Mouse (Mus musculus) MEL (cell line): ENCODE data around the gene Ttyh2. TPM values are rescaled to one million over a fixed set of nuclear protein-coding genes. Genes with fewer than 3 reads are reported as not detected.

ENCODE experiments used
- DNase-seq: peaks from one replicate; pipeline ENCODE4 v3.0.0; 2011; ENCODE audit warnings: low read depth, low spot score
- H3K27ac ChIP-seq: 2 replicates; pipeline ENCODE4 v1.5.1; 2012; ENCODE audit warnings: low read depth, mild to moderate bottlenecking, control low read depth, low read length, moderate library complexity; ENCODE audit not compliant: control insufficient read depth
- H3K27me3 ChIP-seq, 2 experiments: fragments of 150-350 bp in 1 of 2; sonication (generic) in 1 of 2; 2 replicates each; pipeline ENCODE4 v1.6.1; 2012; ENCODE audit warnings: low read length in 2 of 2, mild to moderate bottlenecking in 2 of 2, improper control_type of control experiment in 1 of 2, moderate library complexity in 1 of 2; ENCODE audit not compliant: insufficient read depth in 2 of 2, control insufficient read depth in 1 of 2
- H3K36me3 ChIP-seq, 2 experiments: 2 replicates each; pipeline ENCODE4 v1.6.1; 2012 to 2014; ENCODE audit warnings: low read length in 2 of 2, improper control_type of control experiment in 1 of 2, inconsistent platforms in 1 of 2, mild to moderate bottlenecking in 1 of 2; ENCODE audit not compliant: insufficient read depth in 2 of 2, control insufficient read depth in 1 of 2
- H3K4me1 ChIP-seq, 2 experiments: fragments of 150-350 bp in 1 of 2; sonication (generic) in 1 of 2; 2 replicates each; pipeline ENCODE4 v1.6.1; 2012; ENCODE audit warnings: low read length in 2 of 2, improper control_type of control experiment in 1 of 2, mild to moderate bottlenecking in 1 of 2; ENCODE audit not compliant: insufficient read depth in 2 of 2, control insufficient read depth in 1 of 2
- H3K4me3 ChIP-seq, 2 experiments: fragments of 150-350 bp in 1 of 2; sonication (generic) in 1 of 2; 2 replicates each; pipeline ENCODE4 v1.5.1; 2012; ENCODE audit warnings: low read depth in 2 of 2, low read length in 2 of 2, mild to moderate bottlenecking in 2 of 2, moderate library complexity in 2 of 2, control low read depth in 1 of 2, improper control_type of control experiment in 1 of 2; ENCODE audit not compliant: control insufficient read depth in 1 of 2, insufficient read depth in 1 of 2
- H3K79me2 ChIP-seq: 2 replicates; pipeline ENCODE4 v1.6.1; 2012; ENCODE audit warnings: mild to moderate bottlenecking, low read length, moderate library complexity; ENCODE audit not compliant: control insufficient read depth, poor library complexity, insufficient read depth
- H3K9ac ChIP-seq: 2 replicates; pipeline ENCODE4 v1.6.1; 2012; ENCODE audit warnings: low read depth, mild to moderate bottlenecking, control low read depth, low read length, moderate library complexity; ENCODE audit not compliant: control insufficient read depth, poor library complexity, severe bottlenecking
- H3K9me3 ChIP-seq: fragments of 150-350 bp; sonication (generic); replicated peaks from 2 replicates; pipeline ENCODE4 v1.6.1; 2012; ENCODE audit warnings: mild to moderate bottlenecking, low read length, improper control_type of control experiment, moderate library complexity; ENCODE audit not compliant: insufficient read depth
- CHD2 ChIP-seq: IDR thresholded peaks from 2 replicates; pipeline ENCODE4 v1.6.1; 2011; ENCODE audit warnings: low read length, improper control_type of control experiment
- CTCF ChIP-seq, 3 experiments: IDR thresholded peaks in 2 of 3; conservative IDR thresholded peaks in 1 of 3; 2 replicates each; pipeline ENCODE4 v1.5.1; 2011 to 2012; ENCODE audit warnings: low read length in 3 of 3, low read depth in 2 of 3, mild to moderate bottlenecking in 2 of 3, improper control_type of control experiment in 1 of 3, inconsistent platforms in 1 of 3, mixed read lengths in 1 of 3, moderate library complexity in 1 of 3; ENCODE audit not compliant: control insufficient read depth in 1 of 3, insufficient read depth in 1 of 3, poor library complexity in 1 of 3, severe bottlenecking in 1 of 3
- GABPA ChIP-seq: IDR thresholded peaks from 2 replicates; pipeline ENCODE4 v1.6.1; 2012; ENCODE audit warnings: low read depth, mild to moderate bottlenecking, inconsistent platforms, low read length, improper control_type of control experiment, moderate library complexity
- JUND ChIP-seq: IDR thresholded peaks from 2 replicates; pipeline ENCODE4 v1.6.1; 2011; ENCODE audit warnings: low read depth, mild to moderate bottlenecking, improper control_type of control experiment, low read length
- MAZ ChIP-seq: IDR thresholded peaks from 2 replicates; pipeline ENCODE4 v1.6.1; 2012; ENCODE audit warnings: low read depth, mild to moderate bottlenecking, inconsistent platforms, low read length, improper control_type of control experiment
- MEF2A ChIP-seq: IDR thresholded peaks from 2 replicates; pipeline ENCODE4 v1.6.1; 2014; ENCODE audit warnings: low read depth, mild to moderate bottlenecking, inconsistent platforms, low read length, improper control_type of control experiment; ENCODE audit not compliant: poor library complexity, insufficient replicate concordance, severe bottlenecking; ENCODE audit errors: extremely low read depth
- MYB ChIP-seq: IDR thresholded peaks from 2 replicates; pipeline ENCODE4 v1.6.1; 2011; ENCODE audit warnings: mild to moderate bottlenecking, low read depth, low read length, improper control_type of control experiment
- NRF1 ChIP-seq: IDR thresholded peaks from 2 replicates; pipeline ENCODE4 v1.6.1; 2014; ENCODE audit warnings: low read depth, mild to moderate bottlenecking, inconsistent platforms, low read length, improper control_type of control experiment, moderate library complexity; ENCODE audit not compliant: poor library complexity, insufficient read depth, severe bottlenecking
- RCOR1 ChIP-seq: IDR thresholded peaks from 2 replicates; pipeline ENCODE4 v1.6.1; 2012; ENCODE audit warnings: low read depth, mild to moderate bottlenecking, inconsistent platforms, low read length, improper control_type of control experiment
- SMC3 ChIP-seq: IDR thresholded peaks from 2 replicates; pipeline ENCODE4 v1.6.1; 2011; ENCODE audit warnings: low read depth, low read length, improper control_type of control experiment
- TAL1 ChIP-seq: IDR thresholded peaks from 2 replicates; pipeline ENCODE4 v1.6.1; 2012; ENCODE audit warnings: mild to moderate bottlenecking, inconsistent platforms, low read length, moderate library complexity, mixed read lengths
- UBTF ChIP-seq: IDR thresholded peaks from 2 replicates; pipeline ENCODE4 v1.6.1; 2012; ENCODE audit warnings: low read depth, mild to moderate bottlenecking, inconsistent platforms, low read length, improper control_type of control experiment, moderate library complexity, borderline replicate concordance; ENCODE audit not compliant: insufficient read depth
- USF1 ChIP-seq: IDR thresholded peaks from 2 replicates; pipeline ENCODE4 v1.6.1; 2014; ENCODE audit warnings: low read depth, mild to moderate bottlenecking, inconsistent platforms, low read length, improper control_type of control experiment, moderate library complexity
- ZC3H11A ChIP-seq: IDR thresholded peaks from 2 replicates; pipeline ENCODE4 v1.6.1; 2012; ENCODE audit warnings: low read depth, mild to moderate bottlenecking, inconsistent platforms, low read length, improper control_type of control experiment
- ZKSCAN1 ChIP-seq: IDR thresholded peaks from 2 replicates; pipeline ENCODE4 v1.6.1; 2012; ENCODE audit warnings: low read depth, mild to moderate bottlenecking, inconsistent platforms, low read length, improper control_type of control experiment, moderate library complexity
- polyA plus RNA-seq, 2 experiments: library from polyadenylated mRNA; stranded (reverse) in 1 of 2; unstranded in 1 of 2; fragments of >175 nt in 1 of 2; fragments of >200 nt in 1 of 2; gene quantifications; 2 replicates each; pipeline versions ENCODE4 v1.2.1 to v1.2.4; 2012; ENCODE audit warnings: low replicate concordance in 2 of 2, low read depth in 1 of 2; ENCODE audit not compliant: insufficient read length in 2 of 2, insufficient read depth in 1 of 2, missing spikeins in 1 of 2
- total RNA-seq: library from RNA; depleted of rRNA; stranded (reverse); fragments of 300-350 nt; gene quantifications from 2 replicates; pipeline ENCODE4 v1.2.3, GENCODE M21; 2012

Ttyh2 gene
- total and polyA plus RNA-seq, 3 experiments: 7.2 to 9.7 TPM; not detected in 1

- no peak for TF ChIP-seq GABPA
- TF ChIP-seq, all 39 proteins: peak for 0
Measured at GRCm38 (mm10) chr11:114639681-114640103, 35.5 kb upstream of the Ttyh2 start (continued).

GRCm38 (mm10) chr11:114640658-114641057 lies 34.6 kb upstream of the Ttyh2 start:
- H3K36me3 ChIP-seq: no peaks in the 10 kb centered on the region
- no peak for DNase-seq
- no peaks in the 10 kb centered on the region for H3K27me3 ChIP-seq
- TF ChIP-seq MAZ: no peak
- TF ChIP-seq USF1: no peak
- no peak for TF ChIP-seq TAL1
- TF ChIP-seq JUND: no peak
- TF ChIP-seq NRF1: no peak
- H3K4me3 ChIP-seq: no peak overlapping the region
- no peaks in the 10 kb centered on the region for H3K4me1 ChIP-seq
- H3K9ac ChIP-seq: no peak overlapping the region
- H3K27ac ChIP-seq: no peak overlapping the region
- no peaks in the 10 kb centered on the region for H3K79me2 ChIP-seq
- H3K9me3 ChIP-seq: no peaks in the 10 kb centered on the region

GRCm38 (mm10) chr11:114641136-114641535 lies 34.1 kb upstream of the Ttyh2 start:
- H3K36me3 ChIP-seq: no peaks in the 10 kb centered on the region
- TF ChIP-seq MAZ: no peak
- no peak for TF ChIP-seq ZKSCAN1
- no peak for TF ChIP-seq ZC3H11A
- no peak for TF ChIP-seq MEF2A
- no peak for TF ChIP-seq SMC3
- no peak for TF ChIP-seq GABPA
- no peak for TF ChIP-seq UBTF
- TF ChIP-seq TAL1: no peak
- TF ChIP-seq MYB: no peak
- no peak for TF ChIP-seq RCOR1
- TF ChIP-seq CTCF (IDR thresholded peaks at IDR 0.05 in 2 of 3, conservative IDR thresholded peaks at IDR 0.05 in 1 of 3; ENCODE audit: control insufficient read depth in 1 of 3, insufficient read depth in 1 of 3, low read depth in 2 of 3, low read length in 3 of 3, poor library complexity in 1 of 3, severe bottlenecking in 1 of 3): no peak
- TF ChIP-seq CHD2: no peak
- no peaks in the 10 kb centered on the region for H3K9me3 ChIP-seq
- no peak overlapping the region for H3K27ac ChIP-seq
- H3K27me3 ChIP-seq: no peaks in the 10 kb centered on the region
- no peaks in the 10 kb centered on the region for H3K4me1 ChIP-seq
- DNase-seq: no peak
- H3K9ac ChIP-seq: no peak overlapping the region
- H3K4me3 ChIP-seq: no peak overlapping the region
- no peaks in the 10 kb centered on the region for H3K79me2 ChIP-seq
